Mouse (Mus musculus): ENCODE results near the gene Ttc33.
A peak's percentile ranks its signal among the peaks of the same experiment; 100 is the strongest.

The Ttc33 gene

DNA sequence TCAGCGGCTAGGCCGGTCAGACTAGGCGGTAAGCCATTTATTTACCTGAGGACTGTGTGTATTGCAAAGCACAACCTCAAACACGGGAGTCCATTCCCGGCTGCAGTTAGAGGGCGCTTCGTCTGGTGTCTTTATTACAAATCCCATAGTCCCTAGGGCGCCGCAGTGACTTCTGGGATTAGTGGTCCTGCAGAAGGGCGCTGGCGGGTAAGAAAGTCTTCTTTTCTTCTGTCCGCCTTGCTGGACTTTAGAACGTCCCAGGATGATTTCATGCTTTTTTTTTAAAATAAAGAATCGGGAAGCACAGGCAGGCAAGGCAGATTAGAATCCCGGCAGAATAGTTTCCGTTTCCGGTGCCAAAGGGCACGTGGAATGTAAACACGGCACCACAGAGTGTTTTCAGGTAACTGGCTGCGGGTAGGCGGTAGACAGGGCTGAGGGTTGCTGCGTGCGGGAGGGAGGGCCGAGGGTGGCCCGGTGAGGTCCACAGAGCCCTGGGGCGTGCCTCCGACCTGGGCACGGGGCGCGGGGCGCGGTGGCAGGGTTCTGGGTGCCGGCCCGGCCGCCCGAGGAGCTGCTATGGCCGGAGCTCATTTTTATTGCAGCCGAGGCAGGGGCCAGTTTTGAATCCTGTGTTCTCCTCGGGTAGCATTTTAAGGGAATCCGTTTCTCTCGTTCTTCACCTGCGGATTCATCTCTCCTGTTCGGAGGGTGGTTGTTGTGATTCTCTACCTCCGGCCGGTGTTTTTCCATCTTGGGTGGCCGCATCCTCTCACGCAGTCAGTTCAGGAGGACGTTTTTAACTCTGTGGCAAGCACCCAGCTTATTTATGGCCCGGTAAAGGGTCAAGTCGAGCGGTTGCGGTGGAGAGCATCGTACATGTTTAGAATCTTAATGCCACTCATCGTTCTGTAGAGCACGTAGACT is at the start of gene Ttc33:
TSS of gene Ttc33 (plus strand) at position 160 of the 927 bp plus-strand sequence.
- peak; percentile 79 for DNase-seq

DNA sequence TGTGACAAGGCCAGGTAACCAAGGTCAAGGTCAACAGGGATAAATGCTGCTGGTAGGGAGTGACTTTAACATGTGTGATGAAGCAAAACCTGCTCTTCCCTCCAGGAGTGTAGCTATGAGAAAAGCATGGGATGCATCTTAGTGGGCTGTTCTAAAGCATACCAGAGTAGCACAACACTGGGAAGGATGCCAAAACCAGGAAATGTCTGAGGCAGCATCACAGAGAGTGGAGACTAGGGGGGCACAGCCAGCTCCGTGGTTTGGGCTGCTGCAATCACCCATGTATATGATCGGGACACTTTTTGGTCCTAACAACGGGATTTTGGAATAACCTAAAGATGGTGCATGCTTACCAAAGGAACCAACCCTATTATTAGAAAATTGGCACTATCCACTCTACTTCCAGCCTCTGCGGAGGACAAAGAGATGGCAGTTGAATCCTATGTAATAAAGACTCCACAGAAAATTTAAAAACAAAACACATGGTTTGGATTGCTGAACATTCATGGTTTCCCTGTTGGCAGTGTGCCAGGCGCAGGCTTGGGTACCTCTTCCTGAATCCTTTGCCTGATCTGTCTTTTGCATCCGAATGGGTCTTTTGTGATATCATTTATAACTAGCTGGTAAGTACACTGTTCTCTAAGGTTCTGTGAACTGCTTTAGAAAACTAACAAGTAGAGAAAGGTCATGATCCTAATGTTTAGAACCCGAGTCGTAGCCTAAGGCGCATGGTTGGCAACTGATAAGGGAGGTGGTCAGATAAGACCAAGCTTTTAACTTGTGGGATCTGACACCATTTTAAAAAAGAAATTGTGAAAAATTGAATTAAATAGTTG is 47.1 kb upstream of the Ttc33 start:
- no peak for DNase-seq

DNA sequence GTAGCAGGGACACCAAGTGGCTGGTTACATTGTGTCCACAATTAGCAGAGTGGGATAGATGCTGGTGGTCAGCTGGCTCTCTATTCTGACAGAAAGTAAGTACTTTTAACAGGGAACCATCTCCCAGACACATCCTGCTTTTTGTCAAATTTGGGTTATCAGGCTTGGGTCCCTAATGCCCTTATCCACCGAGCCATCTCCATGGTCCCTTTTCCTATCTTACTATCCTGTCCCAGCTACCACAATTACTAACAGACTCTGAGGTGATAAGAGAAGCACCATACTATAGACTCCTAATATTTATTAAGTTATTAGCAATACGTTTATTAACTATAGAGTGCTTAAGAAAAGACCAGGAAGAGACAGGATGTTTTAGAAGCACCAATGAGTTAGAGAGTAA is 46.0 kb upstream of the Ttc33 start:
- no peak for DNase-seq

DNA sequence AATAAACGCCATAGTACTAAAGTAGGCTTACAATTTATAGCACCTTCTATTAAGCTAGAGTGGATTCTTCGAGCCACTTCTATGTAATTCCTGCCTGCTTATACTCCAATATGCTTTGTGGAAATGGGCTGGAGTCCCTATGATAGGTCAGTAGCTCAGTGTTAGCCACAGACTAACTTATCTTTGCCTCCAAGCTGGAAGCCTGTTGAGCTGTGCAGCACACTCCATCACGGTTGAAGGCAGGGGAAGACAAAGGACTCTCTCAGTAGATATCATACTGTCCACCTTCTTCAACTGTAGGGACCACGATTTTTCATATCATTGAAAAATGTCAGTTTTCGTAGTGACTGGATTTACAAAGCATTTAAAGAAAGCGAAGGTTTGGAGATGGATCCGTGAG is 45.5 kb upstream of the Ttc33 start:
- no peak for DNase-seq

DNA sequence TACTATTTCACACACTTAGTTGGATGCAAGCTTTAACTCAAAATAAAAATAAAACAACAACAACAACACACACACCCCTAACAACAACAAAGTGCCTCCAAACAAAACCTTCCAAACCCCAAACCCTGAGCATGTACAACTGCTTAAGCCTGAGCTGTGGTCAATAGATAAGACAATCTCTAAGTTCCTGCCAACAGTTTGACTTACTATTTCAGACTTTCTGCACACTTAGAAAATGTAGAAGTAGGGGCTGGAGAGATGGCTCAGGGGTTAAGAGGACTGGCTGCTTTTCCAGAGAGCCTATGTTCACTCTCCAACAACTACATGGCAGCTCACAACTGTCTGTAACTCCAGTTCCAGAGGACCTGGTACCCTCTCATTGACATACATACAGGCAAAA is 45.0 kb upstream of the Ttc33 start:
- no peak for DNase-seq

DNA sequence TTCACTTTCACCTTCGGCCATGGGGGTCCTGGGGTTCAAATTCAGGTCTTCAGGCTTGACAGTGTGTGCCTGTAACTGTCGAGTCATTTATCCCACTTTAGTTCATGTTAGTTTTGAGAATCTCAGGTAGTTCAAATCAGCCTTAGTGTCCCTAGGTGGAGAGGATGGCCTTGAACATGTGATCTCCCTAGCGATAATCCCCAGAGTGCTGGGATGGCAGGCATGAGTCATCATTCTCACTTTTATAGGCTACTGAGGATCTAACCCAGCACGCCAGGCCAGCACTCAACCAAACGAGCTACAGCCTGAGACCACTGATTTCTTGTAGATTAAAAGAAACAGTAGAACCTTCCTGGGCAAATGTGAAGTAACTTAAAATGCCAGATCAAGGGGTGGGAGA is 43.3 kb upstream of the Ttc33 start:
- no peak for DNase-seq

DNA sequence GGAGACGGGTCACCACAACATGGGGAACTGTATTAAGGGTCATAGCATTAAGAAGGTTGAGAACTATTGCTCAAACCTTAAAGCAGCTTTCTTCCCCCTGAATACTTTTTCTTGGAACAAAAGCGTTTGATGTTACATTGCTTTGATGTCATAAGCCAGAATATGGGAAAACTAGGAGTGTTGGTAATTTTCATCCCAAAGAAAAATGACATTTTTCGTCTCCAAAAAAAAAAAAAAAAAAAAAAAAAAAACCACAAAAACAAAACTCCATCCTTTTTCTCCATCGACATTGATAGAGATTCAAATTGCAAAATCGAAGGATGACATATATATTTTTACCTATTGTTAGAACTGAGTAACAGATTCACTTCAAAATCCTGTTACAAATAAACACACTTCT is 42.6 kb upstream of the Ttc33 start:
- DNase-seq: no peak

DNA sequence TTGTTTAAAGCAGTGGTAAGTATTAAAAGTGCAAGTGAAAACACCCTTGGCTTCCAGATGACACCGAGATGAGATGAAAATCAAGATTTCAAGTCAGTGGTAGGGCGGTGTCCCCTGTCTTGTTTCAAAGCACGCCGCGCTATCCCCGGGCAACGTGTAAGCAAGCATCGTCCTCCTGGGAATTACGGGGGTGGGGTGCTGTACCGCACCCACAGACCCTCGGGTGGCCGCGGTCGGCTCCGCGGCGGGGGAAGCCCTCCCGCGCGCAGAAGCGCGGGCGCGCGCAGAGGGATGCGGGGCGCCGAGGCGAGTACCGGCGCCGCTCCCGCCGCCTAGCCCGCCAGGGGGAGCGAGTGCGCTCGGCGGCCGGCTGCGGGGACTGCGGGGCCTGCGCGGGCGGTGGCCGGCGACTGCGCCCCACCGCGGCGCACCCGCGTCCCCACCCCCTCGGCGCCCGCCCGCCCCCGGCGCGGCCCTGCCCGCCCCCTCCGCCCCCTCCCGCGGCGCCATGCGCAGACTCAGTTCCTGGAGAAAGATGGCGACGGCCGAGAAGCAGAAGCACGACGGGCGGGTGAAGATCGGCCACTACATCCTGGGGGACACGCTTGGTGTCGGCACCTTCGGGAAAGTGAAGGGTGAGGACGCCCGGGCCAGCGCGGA is 41.8 kb upstream of the Ttc33 start, which contains the start of gene Prkaa1:
TSS of gene Prkaa1 (plus strand) at position 501 of the 660 bp plus-strand sequence.
- DNase-seq: peak; percentile 76

DNA sequence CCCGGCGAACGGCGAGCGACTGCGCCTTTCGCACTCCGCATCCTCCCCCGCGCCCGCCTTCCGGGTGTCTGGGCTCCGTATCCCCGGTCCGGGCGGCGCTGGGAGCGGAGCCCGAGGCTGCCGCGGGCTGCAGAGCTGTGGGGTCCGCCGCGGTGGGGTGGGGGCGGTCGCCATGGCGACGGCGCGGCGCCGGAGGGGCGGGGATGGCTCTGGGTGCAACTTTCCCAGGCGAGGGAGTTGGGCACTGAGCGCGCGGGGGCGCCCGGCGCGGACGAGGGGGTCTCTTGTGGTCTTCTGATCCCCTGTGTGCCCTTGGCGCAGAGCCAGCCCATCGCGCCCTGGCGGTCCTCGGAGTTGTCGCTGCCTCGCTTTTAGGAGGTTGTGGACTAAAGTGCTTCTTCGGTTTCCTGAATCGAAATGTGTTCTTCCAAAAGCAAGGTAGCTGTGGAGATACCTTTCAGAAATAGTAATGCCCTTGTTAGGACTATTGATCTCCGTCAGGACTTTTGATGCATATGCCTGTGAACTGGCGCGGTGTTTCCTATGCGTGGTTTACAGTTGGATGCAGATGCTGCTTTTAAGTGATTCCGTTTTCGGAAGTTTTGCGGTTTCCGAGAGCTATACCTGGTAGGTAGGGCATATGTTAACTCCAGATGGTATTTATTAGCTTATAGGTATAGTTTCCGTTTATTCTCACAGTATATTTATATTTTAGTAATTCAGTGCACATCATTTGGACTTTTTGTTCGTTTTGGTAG is 41.1 kb upstream of the Ttc33 start:
- peak; percentile 70 for DNase-seq

DNA sequence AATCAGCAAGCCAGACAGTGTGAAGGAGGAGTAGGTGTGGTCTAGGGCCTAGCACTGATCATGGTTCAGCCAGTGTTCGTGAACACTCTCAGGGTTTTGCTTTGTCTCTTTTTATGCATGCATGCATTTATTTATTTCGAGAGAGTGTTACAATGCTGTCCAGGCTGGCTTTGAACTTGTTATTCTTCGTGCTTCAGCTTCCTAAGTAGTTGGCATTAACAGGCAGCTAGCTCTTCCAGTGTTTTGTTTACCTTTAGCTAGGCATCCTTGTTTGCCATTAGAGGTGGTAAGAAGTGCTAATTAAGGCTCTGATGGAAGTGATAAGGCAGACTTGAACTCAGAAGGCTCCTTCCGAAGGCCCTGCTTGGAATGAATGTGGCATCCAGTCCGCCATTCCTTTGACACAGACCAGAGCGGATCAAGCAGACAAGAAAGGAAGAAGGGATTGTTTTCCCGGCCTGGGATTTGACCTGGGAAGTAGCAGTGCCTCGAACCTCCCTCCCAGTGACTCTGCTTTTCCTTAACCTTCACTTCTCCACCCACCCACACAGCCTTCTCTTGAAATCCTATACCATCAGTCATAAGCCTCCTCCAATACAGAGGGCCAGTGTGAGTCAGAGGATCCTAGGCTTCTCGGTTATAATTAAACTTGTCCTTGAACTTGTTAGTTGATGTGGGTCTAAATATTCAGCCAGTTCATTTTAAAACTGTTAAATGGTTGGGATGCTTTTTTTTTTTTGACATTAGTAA is 40.0 kb upstream of the Ttc33 start:
- no peak for DNase-seq

DNA sequence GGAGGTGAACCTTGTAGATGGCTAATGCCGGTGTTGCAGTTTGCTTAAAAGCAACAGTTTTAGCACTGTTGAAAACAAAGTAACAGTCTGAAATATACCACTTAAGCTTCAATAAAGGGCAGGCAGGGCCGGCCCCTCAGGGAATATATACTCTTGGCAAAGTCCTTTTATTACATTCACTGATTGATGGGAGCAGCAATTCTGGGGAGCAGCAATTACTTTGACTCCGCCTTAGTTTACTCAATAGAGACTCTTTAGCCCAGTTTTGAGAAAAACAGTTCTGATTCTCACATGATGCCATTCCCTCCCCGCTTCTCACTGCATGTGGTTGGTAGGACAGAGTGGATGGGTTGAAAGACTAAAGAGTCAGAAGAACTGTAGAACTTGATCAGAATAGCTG is 36.1 kb upstream of the Ttc33 start:
- DNase-seq: no peak

DNA sequence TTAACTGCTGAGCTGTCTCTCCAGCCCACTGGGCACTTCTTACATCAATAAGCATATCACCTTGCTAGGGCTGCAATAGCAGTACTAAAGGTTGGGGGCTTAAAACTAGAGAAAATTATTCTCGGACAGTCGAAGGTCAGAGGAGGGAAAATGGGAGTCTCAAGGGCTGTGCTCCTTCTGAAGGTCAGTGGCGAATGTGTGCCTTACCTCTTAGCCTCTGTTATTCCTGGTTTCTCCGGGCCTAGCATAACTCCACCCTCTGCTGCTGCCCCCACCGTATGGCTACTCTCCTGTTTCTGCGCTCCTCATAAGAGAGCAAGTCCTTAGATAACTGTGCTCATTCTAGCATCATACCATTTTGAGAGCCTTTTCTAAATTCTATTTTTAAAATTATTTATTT is 33.2 kb upstream of the Ttc33 start:
- no peak for DNase-seq

DNA sequence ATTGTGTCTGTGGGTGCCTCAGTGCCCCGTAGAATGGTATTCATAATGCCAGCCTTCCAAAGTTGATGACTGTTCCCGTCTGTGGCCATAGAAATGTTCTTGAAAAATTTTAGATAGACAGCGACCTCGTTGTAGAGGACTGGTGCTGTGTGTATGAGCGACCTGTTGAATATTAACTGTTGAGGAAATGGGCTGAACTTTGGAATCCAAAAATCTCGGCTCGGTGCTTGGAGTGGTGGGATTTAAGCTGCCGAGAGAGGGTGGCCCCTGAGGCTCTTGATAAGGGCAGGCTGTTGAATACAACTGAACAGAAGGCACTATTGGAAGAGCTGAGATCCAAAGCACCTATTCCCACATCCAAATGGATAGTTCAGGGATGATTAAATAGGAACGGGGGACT is 30.7 kb upstream of the Ttc33 start:
- DNase-seq: no peak

DNA sequence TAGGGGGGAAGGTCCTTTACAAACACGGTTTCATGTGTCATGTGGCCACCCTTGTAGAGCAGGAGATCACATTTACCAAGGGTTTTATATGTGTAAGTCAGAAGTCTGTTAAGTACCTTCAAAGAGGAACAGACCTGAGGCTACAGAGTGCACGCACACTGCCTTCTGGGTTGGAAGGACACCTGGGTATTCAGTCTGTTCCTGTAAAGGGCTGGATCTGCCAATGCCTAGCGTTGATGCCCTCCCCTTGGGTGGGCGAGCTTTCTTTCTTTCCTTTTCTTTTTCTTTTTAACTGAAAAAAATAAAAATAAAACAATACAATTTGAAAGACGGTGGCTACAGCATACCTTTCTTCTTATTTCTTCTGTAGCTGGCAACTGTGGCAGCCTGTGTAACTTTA is 30.2 kb upstream of the Ttc33 start:
- DNase-seq: no peak

DNA sequence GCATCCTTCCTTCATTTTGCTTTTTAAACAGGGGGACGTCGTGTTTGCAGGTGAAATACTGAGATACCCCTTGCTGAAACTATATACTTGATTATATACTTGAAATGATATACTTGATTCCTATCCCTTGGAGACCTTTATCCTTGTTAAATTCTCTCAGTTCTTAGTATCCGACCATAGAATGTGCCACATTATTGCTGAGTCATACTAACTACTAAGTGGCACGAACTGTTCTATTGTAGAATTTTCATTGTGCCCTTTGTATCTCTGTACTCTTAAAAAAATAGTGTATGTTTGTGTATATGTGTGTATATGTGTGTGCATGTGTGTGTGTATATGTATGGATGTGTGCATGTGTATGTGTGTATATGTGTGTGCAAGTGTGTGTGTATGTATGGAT is 29.0 kb upstream of the Ttc33 start:
- no peak for DNase-seq

DNA sequence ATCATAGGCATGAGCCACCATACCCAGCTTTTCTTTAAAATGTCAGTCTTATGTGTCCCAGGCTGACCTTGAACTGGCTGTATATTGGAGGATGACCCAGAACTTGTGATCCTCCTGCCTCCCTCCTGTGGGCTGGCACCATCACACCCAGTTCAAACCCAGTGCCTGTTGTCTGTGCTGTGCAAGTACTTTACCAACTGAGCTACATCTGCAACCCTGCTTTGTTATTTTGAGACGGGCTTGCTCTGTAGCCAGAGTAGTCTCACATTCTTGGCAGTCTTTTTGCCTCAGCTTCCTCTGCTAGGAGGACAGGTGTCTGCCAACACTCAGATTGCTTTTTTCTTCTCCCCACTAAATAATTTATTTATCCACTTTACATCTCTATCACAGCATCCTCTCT is 27.9 kb upstream of the Ttc33 start:
- DNase-seq: no peak

DNA sequence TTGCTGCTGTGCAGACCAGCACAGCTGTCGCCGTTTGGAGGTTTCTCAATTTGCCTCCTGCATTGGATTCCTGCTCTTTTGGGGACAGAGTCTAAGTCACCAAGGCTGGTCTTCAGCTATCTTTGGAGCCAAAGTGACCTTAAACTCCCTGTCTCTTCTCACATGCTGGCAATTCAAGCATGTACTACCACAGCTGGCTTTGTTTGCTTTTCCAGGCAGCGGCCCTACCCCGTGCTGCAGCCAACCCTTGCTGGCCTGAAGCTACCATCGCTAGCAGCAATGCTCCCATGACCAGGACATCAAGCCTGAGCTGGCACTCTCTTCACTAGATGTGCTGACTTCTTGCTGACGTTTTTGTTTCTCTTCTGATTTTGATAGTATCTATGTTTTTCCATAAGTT is 26.5 kb upstream of the Ttc33 start:
- DNase-seq: no peak

DNA sequence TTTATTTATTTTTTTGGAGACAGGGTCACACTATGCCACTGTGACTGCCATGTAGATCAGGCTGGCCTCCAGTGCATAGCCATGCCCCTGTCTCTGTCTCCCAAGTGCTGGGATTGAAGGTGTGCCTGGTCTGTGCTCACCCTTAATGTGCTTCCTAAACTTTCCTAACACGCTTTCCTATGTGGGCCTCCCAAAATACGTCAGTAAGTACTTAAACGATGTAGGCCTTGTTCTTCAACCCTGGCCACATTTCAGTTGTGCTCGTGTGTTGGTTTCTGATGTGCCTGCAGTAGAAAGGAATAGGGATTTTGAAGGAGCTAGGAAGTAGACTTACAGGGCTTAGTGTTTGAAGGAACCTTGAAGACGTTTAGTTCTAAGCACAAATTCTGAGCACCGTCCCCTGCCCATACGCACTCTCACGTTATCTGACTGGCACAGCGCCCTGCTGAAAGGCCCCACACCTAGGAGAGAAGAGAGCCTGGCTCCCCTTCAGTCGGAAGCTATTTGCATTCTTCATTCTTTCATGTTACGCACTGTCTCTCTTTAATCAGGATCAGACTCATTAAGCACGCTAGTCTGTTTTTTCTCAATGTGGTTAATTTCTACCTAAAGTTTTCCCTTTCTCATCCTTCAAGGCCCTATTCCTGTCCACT is 20.1 kb upstream of the Ttc33 start:
- DNase-seq: no peak

DNA sequence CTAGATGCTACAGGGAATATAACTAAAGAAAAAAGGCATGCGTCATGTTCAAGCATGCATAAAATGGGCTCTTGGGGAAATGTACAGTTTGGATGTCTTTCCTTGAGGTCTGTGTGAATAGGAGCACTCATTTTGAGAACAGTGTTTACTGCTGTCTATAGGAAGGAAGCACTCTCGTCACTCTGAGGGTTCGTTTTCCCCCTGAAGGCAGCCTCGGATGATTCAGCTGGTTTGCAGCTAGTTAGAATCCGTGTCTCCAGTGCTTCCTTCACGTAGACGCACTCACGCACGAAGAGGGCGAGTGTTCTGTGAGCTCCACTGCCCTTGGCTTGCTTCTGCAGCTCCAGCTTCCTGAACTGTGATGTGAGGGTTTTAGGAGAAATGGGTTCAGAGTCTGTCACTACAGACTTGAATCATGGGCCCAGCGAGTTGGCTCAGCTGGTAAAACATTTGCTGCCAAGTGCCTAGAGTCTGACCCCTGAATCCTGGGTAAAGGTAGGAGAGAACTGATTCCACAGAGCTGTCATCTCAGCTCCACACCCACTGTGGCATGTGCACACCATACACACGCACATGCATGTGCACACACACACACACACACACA is 12.0 kb upstream of the Ttc33 start:
- no peak for DNase-seq

DNA sequence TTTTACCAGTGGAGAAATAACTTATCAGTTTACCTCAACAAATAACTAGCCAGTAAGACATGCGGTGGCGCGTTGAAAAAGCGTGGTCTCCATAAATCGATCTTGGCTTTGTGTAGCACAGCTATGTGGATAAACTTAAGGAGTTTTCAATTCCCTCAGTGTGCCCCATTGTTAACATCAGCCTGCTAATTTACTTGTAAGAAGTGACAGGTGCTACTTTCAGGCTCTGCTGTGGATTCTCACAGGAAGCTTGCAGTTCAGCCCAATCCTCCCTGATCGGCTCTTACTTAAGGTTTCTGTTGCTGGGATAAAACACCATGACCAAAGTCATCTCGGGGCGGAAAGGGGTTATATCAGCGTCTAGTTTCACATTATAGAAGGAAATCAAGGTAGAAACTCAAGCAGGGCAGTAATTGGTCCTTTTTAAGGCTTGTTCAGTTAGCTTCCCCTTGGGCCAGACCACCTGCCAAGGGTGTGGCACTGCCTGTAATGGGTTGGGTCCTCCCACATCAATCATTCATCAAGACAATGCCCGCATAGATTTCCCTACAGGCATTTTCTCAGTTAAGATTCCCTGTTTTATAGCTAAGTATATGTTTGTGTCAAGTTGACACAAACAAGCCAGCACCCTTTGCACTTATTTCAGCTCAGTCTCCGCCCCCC is 526 bp upstream of the Ttc33 start:
- DNase-seq: peak; percentile 25
